Mouse (Mus musculus) forebrain, embryonic 10.5 days (tissue): Measurements from ENCODE around the gene Nags. TPM values are rescaled to one million over a fixed set of nuclear protein-coding genes. Genes with fewer than 3 reads are reported as not detected.

Source experiments
- DNase-seq: peaks from one replicate; pipeline ENCODE4 v3.0.0-alpha.2; 2017; ENCODE audit warnings: low spot score; ENCODE audit errors: extremely low spot score
- H3K27ac ChIP-seq: fragments of 300-500 bp; sonication (generic); 2 replicates; pipeline ENCODE4 v1.5.1; 2016; ENCODE audit warnings: mild to moderate bottlenecking
- H3K27me3 ChIP-seq: fragments of 300-500 bp; sonication (generic); 2 replicates; pipeline ENCODE4 v1.6.1; 2016; ENCODE audit warnings: mild to moderate bottlenecking; ENCODE audit not compliant: poor library complexity, severe bottlenecking
- H3K36me3 ChIP-seq: fragments of 300-500 bp; sonication (generic); replicated peaks from 2 replicates; pipeline ENCODE4 v1.6.1; 2016; ENCODE audit warnings: mild to moderate bottlenecking, moderate library complexity
- H3K4me1 ChIP-seq: fragments of 300-500 bp; sonication (generic); 2 replicates; pipeline ENCODE4 v1.6.1; 2016
- H3K4me3 ChIP-seq: fragments of 300-500 bp; sonication (generic); 2 replicates; pipeline ENCODE4 v1.5.1; 2016; ENCODE audit warnings: mild to moderate bottlenecking, moderate library complexity
- H3K9me3 ChIP-seq: fragments of 300-500 bp; sonication (generic); 2 replicates; pipeline ENCODE4 v1.6.1; 2016; ENCODE audit warnings: mild to moderate bottlenecking, moderate library complexity
- WGBS: fragments of 180-500 bp; shearing (Covaris S2); methylation state at CpG from one replicate; pipeline ENCODE4 v1.1.7; 2016; 5-methylcytosine and 5-hydroxymethylcytosine counted together
- polyA plus RNA-seq: library from polyadenylated mRNA; unstranded; fragments of >200 nt; fragmentation: Nextera tagmentation; extraction: Ambion mirVana; gene quantifications from 2 replicates; pipeline ENCODE4 v1.2.1, GENCODE M21; 2016

Gene Nags
- polyA plus RNA-seq, 1 experiment from 2014 or later: not detected

- DNase-seq: no peak
- Histone ChIP-seq H3K9me3 (no peaks in the 10 kb centered on the region), H3K27ac (no peak overlapping the region), H3K27me3 (no peaks in the 10 kb centered on the region), H3K4me1 (peaks cover 20% of the 10 kb centered on the region), H3K36me3 (peaks cover 93% of the 10 kb centered on the region), H3K4me3 (no peak overlapping the region)
- 90% methylated on average over 21 of the region's 21 CpGs for WGBS
These were observed 50.9 kb downstream of the Nags start for GRCm38 (mm10) chr11:102196018-102196797.

DNA sequence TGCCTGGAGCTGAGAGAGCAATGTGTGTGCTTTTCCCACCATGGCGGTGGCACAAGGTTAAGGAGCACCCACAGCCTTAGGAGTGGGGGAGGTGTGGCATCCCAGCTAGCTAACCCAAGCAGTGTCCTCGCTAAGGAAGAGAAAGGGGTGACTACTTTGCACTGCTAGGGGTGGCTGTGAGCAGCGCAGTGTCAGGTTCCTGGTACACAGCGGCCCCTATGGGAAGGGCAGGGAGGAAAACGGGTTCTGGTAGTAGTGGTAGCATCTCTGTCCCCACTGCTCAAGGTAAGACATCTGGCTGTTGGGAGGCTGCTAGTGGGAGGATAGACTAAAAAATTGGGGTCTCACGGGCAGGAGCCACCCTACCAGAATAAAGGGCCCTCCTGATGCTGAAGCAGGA, 52.9 kb downstream of the Nags start:
- Histone ChIP-seq H3K27me3 (no peaks in the 10 kb centered on the region), H3K36me3 (peaks cover 96% of the 10 kb centered on the region), H3K4me1 (peaks cover 17% of the 10 kb centered on the region; the same call in 1 of the 2 replicates), H3K9me3 (no peaks in the 10 kb centered on the region), H3K27ac (no peak overlapping the region), H3K4me3 (no peak overlapping the region)
- DNase-seq: peak; percentile 13
- WGBS: 66% methylated on average over 6 of the region's 6 CpGs

Other genes starting within 250 kb of the Nags start
- not detected in 2 replicates for gene Sost, start 178.5 kb upstream of the Nags start, polyA plus RNA-seq
- gene Cfap97d1, start 161.2 kb upstream of the Nags start, polyA plus RNA-seq: not detected in 2 replicates
- 12.1 and 12.6 TPM in 2 replicates for gene Dusp3, start 158.5 kb upstream of the Nags start, polyA plus RNA-seq
- 13.5 and 16.1 TPM in 2 replicates for gene Mpp3, start 117.1 kb upstream of the Nags start, polyA plus RNA-seq
- gene Cd300lg, start 104.0 kb upstream of the Nags start, polyA plus RNA-seq: 0.14 and 0.23 TPM in 2 replicates
- 15.7 and 16.2 TPM in 2 replicates for gene Mpp2, start 57.0 kb upstream of the Nags start, polyA plus RNA-seq
- gene Ppy, start 44.2 kb upstream of the Nags start, polyA plus RNA-seq: not detected in 2 replicates
- not detected in 2 replicates for gene Pyy, start 37.7 kb upstream of the Nags start, polyA plus RNA-seq
- 37.3 and 39.8 TPM in 2 replicates for gene Tmem101, start 10.9 kb downstream of the Nags start, polyA plus RNA-seq
- 137 and 141 TPM in 2 replicates for gene Lsm12, start 39.8 kb downstream of the Nags start, polyA plus RNA-seq
- 38.0 and 39.5 TPM in 2 replicates for gene G6pc3, start 44.1 kb downstream of the Nags start, polyA plus RNA-seq
- gene Hdac5, start 84.7 kb downstream of the Nags start, polyA plus RNA-seq: 39.8 and 44.6 TPM in 2 replicates
- 27.3 TPM in 2 replicates for gene BC030867, start 103.4 kb downstream of the Nags start, polyA plus RNA-seq
- gene Asb16, start 123.2 kb downstream of the Nags start, polyA plus RNA-seq: 0.05 and 0.06 TPM in 2 replicates
- gene Tmub2, start 139.4 kb downstream of the Nags start, polyA plus RNA-seq: 44.9 and 46.0 TPM in 2 replicates
- gene Atxn7l3, start 151.1 kb downstream of the Nags start, polyA plus RNA-seq: 14.1 and 15.6 TPM in 2 replicates
- 95.5 and 98.7 TPM in 2 replicates for gene Ubtf, start 174.2 kb downstream of the Nags start, polyA plus RNA-seq
- gene Slc4a1, start 220.7 kb downstream of the Nags start, polyA plus RNA-seq: 37.4 and 52.1 TPM in 2 replicates
- 10.5 and 13.5 TPM in 2 replicates for gene Rundc3a, start 247.9 kb downstream of the Nags start, polyA plus RNA-seq